12 mouse cellular contexts compared by ENCODE assay signal in the genomic region with DNA sequence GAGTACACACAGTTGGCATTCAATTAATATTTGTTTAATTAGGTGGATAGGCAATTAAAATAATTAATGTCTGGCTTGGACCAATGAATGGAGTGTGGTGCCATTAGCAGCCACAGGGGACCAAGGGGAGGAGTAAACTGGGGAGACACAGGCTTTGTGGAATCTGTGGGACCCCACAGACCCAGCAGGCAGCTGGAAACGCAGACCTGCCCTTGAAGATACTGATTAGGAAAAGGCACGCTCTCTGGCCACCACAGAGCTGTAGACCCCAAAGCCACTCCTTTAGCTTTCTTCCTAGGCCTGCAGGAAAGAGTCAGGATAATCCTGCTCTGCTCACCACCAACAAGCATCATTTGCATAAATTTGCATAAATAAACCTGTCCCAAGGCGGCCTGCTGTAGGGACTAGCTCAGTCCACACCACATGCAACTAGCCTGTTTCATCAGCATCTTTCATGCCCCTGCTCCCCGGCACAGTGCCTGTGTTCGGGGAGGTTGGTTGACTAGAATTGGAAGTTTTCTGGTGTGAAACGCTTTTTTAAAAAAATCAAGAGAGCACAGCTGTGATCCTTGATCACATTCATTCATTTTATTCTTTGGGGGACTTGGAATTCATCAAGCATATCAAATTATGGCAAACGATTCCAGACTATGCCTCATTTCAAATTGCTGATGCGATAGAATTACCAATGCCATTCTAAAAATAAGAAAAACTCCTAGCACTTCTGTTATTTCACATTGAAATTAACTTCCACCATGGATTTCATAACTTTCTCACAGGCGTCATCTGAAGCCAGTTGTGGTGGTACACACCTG. TPM values are rescaled to one million over a fixed set of nuclear protein-coding genes. Genes with fewer than 3 reads are reported as not detected.
DNase-seq lines count a peak whose midpoint lies in the region; ATAC-seq and TF ChIP-seq lines count a peak whose summit lies in the region.
"Had no signal": no experiment of that assay in that cellular context is flagged by ENCODE, and none has a peak within 500 bp of the region (broad histone marks: within the 10 kb centered on the region; RNA-seq: fewer than 3 reads in every experiment).

No protein-coding gene starts in this region.

- TF ChIP-seq CTCF in gastrocnemius, adult 2 months (IDR thresholded peaks at IDR 0.05): no peak

- H3K36me3 ChIP-seq in embryonic facial prominence, embryonic 14.5 days (ENCODE audit: control insufficient read depth, insufficient read depth, low read length): no peaks in the 10 kb centered on the region
- no peaks in the 10 kb centered on the region for H3K36me3 ChIP-seq in hindbrain, embryonic 14.5 days (replicated peaks; ENCODE audit: control insufficient read depth, insufficient read depth)
- peaks cover 10% of the 10 kb centered on the region; the same call in 1 of the 2 replicates for H3K36me3 ChIP-seq in neural tube, embryonic 13.5 days
- H3K36me3 ChIP-seq: embryonic facial prominence, embryonic 15.5 days had no signal

- WGBS in embryonic facial prominence, embryonic 14.5 days: 48% methylated on average over 9 of the region's 9 CpGs
- 19% methylated on average over 9 of the region's 9 CpGs for WGBS in hindbrain, embryonic 14.5 days
- WGBS in neural tube, embryonic 13.5 days: 31% methylated on average over 9 of the region's 9 CpGs

- no peak overlapping the region for H3K9ac ChIP-seq in embryonic facial prominence, embryonic 14.5 days (ENCODE audit: low read depth, low read length)
- H3K9ac ChIP-seq in hindbrain, embryonic 14.5 days: no peak overlapping the region
- H3K9ac ChIP-seq in neural tube, embryonic 13.5 days: peak overlapping the region; percentile 45; the same call in 1 of the 2 replicates
- H3K9ac ChIP-seq: embryonic facial prominence, embryonic 15.5 days had no signal

- no peak overlapping the region for H3K4me3 ChIP-seq in embryonic facial prominence, embryonic 14.5 days (ENCODE audit: low read depth, low read length)
- no peak overlapping the region for H3K4me3 ChIP-seq in hindbrain, embryonic 14.5 days (replicated peaks; ENCODE audit: low read length)
- no peak overlapping the region for H3K4me3 ChIP-seq in neural tube, embryonic 13.5 days
- no peak overlapping the region for H3K4me3 ChIP-seq in gastrocnemius, adult 2 months
- H3K4me3 ChIP-seq: embryonic facial prominence, embryonic 15.5 days had no signal

- H3K4me1 ChIP-seq in embryonic facial prominence, embryonic 14.5 days (ENCODE audit: control insufficient read depth, insufficient read depth, low read length): no peaks in the 10 kb centered on the region
- H3K4me1 ChIP-seq in hindbrain, embryonic 14.5 days (replicated peaks; ENCODE audit: control insufficient read depth, insufficient read depth, low read length): peaks cover 54% of the 10 kb centered on the region
- H3K4me1 ChIP-seq in neural tube, embryonic 13.5 days (replicated peaks): peaks cover 70% of the 10 kb centered on the region

- ATAC-seq in frontal cortex, adult (ENCODE audit: low TSS enrichment): peak; percentile 60
- peak; percentile 22; the same call in 1 of the 2 replicates for ATAC-seq in embryonic facial prominence, embryonic 14.5 days (ENCODE audit: low read depth)
- ATAC-seq in hindbrain, embryonic 14.5 days (ENCODE audit: low FRiP score): peak; percentile 86
- ATAC-seq in neural tube, embryonic 13.5 days (ENCODE audit: low read depth): peak; percentile 80

- intact Hi-C loops in gastrocnemius, adult 2 months (cut with DNase I): no loop called here

- no peaks in the 10 kb centered on the region for H3K27me3 ChIP-seq in embryonic facial prominence, embryonic 14.5 days (replicated peaks; ENCODE audit: control insufficient read depth, insufficient read depth, low read length)
- no peaks in the 10 kb centered on the region for H3K27me3 ChIP-seq in hindbrain, embryonic 14.5 days (ENCODE audit: control insufficient read depth, insufficient read depth, low read length)
- no peaks in the 10 kb centered on the region for H3K27me3 ChIP-seq in neural tube, embryonic 13.5 days
- H3K27me3 ChIP-seq: embryonic facial prominence, embryonic 15.5 days had no signal

- no peak overlapping the region for H3K27ac ChIP-seq in embryonic facial prominence, embryonic 14.5 days (replicated peaks; ENCODE audit: low read depth, low read length)
- peak overlapping the region; percentile 63 for H3K27ac ChIP-seq in hindbrain, embryonic 14.5 days
- peak overlapping the region; percentile 86 for H3K27ac ChIP-seq in neural tube, embryonic 13.5 days (replicated peaks)
- H3K27ac ChIP-seq in gastrocnemius, adult 2 months: no peak overlapping the region
- H3K27ac ChIP-seq: embryonic facial prominence, embryonic 15.5 days had no signal

- H3K9me3 ChIP-seq in embryonic facial prominence, embryonic 14.5 days (ENCODE audit: control insufficient read depth, low read length): no peaks in the 10 kb centered on the region
- no peaks in the 10 kb centered on the region for H3K9me3 ChIP-seq in hindbrain, embryonic 14.5 days (ENCODE audit: control insufficient read depth, low read length)
- no peaks in the 10 kb centered on the region for H3K9me3 ChIP-seq in neural tube, embryonic 13.5 days
- H3K9me3 ChIP-seq: embryonic facial prominence, embryonic 15.5 days had no signal

- H3K4me2 ChIP-seq in embryonic facial prominence, embryonic 14.5 days (ENCODE audit: low read depth, low read length): no peak overlapping the region
- H3K4me2 ChIP-seq in hindbrain, embryonic 14.5 days (replicated peaks): peak overlapping the region; percentile 3; the same call in 1 of the 2 replicates
- H3K4me2 ChIP-seq in neural tube, embryonic 13.5 days: peak overlapping the region; percentile 33; the same call in 1 of the 2 replicates
- H3K4me2 ChIP-seq: embryonic facial prominence, embryonic 15.5 days had no signal

- DNase-seq in frontal cortex, postnatal 10 days (ENCODE audit: low spot score in 2 of 2): no peak
- no peak for DNase-seq in embryonic facial prominence, embryonic 14.5 days (ENCODE audit: low spot score)
- DNase-seq in hindbrain, embryonic 14.5 days (ENCODE audit: low spot score): peak; percentile 43
- no peak for DNase-seq in lung, postnatal 4 days
- DNase-seq in spleen, postnatal 36 days (ENCODE audit: low spot score in 2 of 2): no peak
- DNase-seq in gastrocnemius, adult 2 months: no peak
- DNase-seq: gastrocnemius, postnatal 36 days; kidney, adult 11 months had no signal

RNA-seq across cellular contexts. Expression of a gene that starts 8.1 kb away (rescaled TPM):
- 7.6 and 9.3 TPM in 2 replicates for polyA plus RNA-seq in embryonic facial prominence, embryonic 14.5 days (2014; fragmentation: Nextera tagmentation; extraction: Ambion mirVana)
- polyA plus RNA-seq in hindbrain, embryonic 14.5 days (2014; fragmentation: Nextera tagmentation; extraction: Ambion mirVana): 67.4 and 78.3 TPM in 2 replicates
- polyA plus RNA-seq in neural tube, embryonic 13.5 days (2015; fragmentation: Nextera tagmentation; extraction: Ambion mirVana): 47.8 and 48.8 TPM in 2 replicates
- under 1 TPM; 0.46 to 0.86 TPM for total RNA-seq in gastrocnemius, adult 2 months (2021)
- total RNA-seq: liver, adult 2 months had no signal
- polyA plus RNA-seq: liver, adult 2 months had no signal

Comparison
In these comparisons a context has a peak if more than half of its experiments do, and no peak if none do; other contexts are left out.
1. ATAC-seq: peak in every context shown above with its lines; median percentile 86 in hindbrain, embryonic 14.5 days; 80 in neural tube, embryonic 13.5 days; 60 in frontal cortex, adult; 22 in embryonic facial prominence, embryonic 14.5 days.
2. H3K27ac ChIP-seq: peak in hindbrain, embryonic 14.5 days (single experiment) and neural tube, embryonic 13.5 days (single experiment); none in embryonic facial prominence, embryonic 14.5 days (single experiment) and gastrocnemius, adult 2 months (single experiment).